Mouse (Mus musculus) midbrain, embryonic 10.5 days (tissue): ENCODE results near the gene Sh3rf1. TPM values are rescaled to one million over a fixed set of nuclear protein-coding genes. Genes with fewer than 3 reads are reported as not detected.

ENCODE experiments used
- DNase-seq: peaks from one replicate; pipeline ENCODE4 v3.0.0-alpha.2; 2017; ENCODE audit warnings: low spot score
- H3K27ac ChIP-seq: fragments of 300-500 bp; sonication (generic); replicated peaks from 2 replicates; pipeline ENCODE4 v1.5.1; 2016; ENCODE audit warnings: mild to moderate bottlenecking
- H3K27me3 ChIP-seq: fragments of 300-500 bp; sonication (generic); 2 replicates; pipeline ENCODE4 v1.6.1; 2016; ENCODE audit warnings: low read depth, mild to moderate bottlenecking; ENCODE audit not compliant: poor library complexity, severe bottlenecking
- H3K36me3 ChIP-seq: fragments of 300-500 bp; sonication (generic); 2 replicates; pipeline ENCODE4 v1.6.1; 2016; ENCODE audit warnings: mild to moderate bottlenecking, moderate library complexity
- H3K4me1 ChIP-seq: fragments of 300-500 bp; sonication (generic); 2 replicates; pipeline ENCODE4 v1.6.1; 2016
- H3K4me3 ChIP-seq: fragments of 300-500 bp; sonication (generic); 2 replicates; pipeline ENCODE4 v1.5.1; 2016; ENCODE audit warnings: mild to moderate bottlenecking, moderate library complexity
- H3K9me3 ChIP-seq: fragments of 300-500 bp; sonication (generic); replicated peaks from 2 replicates; pipeline ENCODE4 v1.6.1; 2016; ENCODE audit warnings: mild to moderate bottlenecking
- WGBS: fragments of 180-500 bp; shearing (Covaris S2); methylation state at CpG from one replicate; pipeline ENCODE4 v1.1.7; 2016; 5-methylcytosine and 5-hydroxymethylcytosine counted together
- polyA plus RNA-seq: library from polyadenylated mRNA; unstranded; fragments of >200 nt; fragmentation: Nextera tagmentation; extraction: Ambion mirVana; gene quantifications from 2 replicates; pipeline ENCODE4 v1.2.1, GENCODE M21; 2016

Gene Sh3rf1
- polyA plus RNA-seq, 1 experiment from 2014 or later, result 18.4 TPM

DNA sequence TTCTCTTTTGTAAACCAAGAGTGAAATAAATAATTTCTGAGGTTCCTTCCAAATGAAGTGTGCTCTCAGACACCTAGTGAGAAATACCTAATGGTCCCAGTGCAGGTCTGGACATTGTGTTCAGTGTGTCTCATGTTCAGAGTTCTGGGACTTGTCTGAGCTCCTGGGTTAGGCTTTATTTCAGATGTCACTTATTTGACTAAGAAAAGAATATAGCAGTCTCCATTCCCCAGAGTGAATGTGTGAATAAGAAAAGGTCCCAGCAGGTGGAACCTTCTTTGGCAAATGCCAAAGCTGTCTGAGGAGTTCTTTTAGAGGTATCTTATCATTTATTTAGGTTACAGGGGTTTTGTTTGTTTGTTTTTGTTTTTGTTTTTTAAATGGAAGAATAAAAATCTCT is 85.2 kb downstream of the Sh3rf1 start:
- H3K27me3 ChIP-seq, result no peaks in the 10 kb centered on the region
- H3K36me3 ChIP-seq, result no peaks in the 10 kb centered on the region
- no peak overlapping the region for H3K4me3 ChIP-seq
- peaks cover 65% of the 10 kb centered on the region for H3K4me1 ChIP-seq
- no peaks in the 10 kb centered on the region for H3K9me3 ChIP-seq
- no peak for DNase-seq
- H3K27ac ChIP-seq, result peak overlapping the region; percentile 86

DNA sequence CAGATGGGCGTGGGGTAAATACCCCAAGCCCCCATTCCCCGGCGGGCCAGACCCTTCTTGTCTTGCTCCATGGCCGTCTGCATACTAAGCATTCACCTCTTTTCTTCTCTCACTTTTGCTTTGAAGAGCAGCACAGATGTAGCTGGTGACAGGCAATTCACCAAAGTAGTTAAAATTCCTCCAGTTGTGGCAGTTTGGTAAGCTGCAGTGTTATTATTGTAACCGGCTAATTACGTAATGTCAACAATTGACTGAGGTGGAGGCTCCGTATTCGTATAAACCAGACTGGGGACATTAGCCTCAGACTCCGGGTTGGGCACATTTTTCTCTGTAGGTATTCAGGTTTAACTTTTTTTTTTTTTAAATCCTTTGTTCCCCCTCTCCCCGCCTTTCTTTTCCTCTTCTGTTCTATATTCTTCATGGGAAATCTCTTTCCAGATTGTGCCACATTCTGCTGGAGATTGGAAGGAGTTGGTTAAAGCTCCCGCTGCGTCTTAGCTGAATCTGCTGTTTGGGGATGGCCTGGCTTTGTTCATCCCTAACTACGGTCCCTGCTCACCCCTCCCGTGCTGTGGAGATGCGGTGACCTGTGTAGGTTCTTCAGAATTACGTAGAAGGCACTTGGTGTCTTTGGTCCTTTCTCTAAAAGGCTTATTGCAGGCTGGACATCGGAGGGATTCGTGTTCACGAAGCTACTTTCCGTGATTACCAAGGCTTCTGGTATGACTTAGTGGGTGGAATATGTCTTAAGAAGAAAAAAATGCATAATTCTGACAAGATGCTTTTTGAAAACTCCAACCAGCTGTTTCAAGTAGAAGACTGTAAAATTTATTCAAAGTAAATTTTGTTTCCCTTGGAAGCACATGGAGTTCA is 86.1 kb downstream of the Sh3rf1 start:
- no peaks in the 10 kb centered on the region for H3K36me3 ChIP-seq
- H3K27ac ChIP-seq, result peak overlapping the region; percentile 86
- no peaks in the 10 kb centered on the region for H3K9me3 ChIP-seq
- peak overlapping the region; percentile 37 for H3K4me3 ChIP-seq
- 10% methylated on average over 20 of the region's 20 CpGs for WGBS
- no peaks in the 10 kb centered on the region for H3K27me3 ChIP-seq
- peaks cover 62% of the 10 kb centered on the region for H3K4me1 ChIP-seq
- DNase-seq, result peak; percentile 46

DNA sequence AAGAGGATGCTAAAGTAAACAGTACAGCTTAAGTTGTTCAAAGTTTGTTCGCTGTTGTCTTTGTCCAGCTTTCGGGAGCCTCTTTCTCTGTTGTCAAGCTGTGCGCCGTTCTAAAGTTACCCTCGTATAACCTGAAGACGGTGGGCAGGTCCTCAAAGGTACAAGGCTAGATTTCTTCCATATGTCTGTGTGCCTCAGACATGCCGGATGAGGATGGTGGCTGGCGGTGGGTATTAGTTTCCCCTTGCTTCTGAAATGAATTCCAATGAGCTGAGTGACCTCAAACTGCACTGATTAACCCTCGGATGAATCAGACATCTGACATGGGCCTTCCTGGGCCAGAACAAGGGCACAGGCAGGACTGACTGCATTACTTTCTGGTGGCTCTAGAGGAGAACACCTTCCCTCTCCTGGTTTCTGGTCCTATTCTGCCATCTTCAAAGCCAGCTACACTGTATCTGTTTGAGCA is 86.8 kb downstream of the Sh3rf1 start:
- Histone ChIP-seq H3K9me3 (no peaks in the 10 kb centered on the region), H3K36me3 (no peaks in the 10 kb centered on the region), H3K4me3 (peak overlapping the region; percentile 37), H3K27ac (peak overlapping the region; percentile 86), H3K27me3 (no peaks in the 10 kb centered on the region), H3K4me1 (peaks cover 58% of the 10 kb centered on the region)
- DNase-seq, result peak; percentile 53
- 21% methylated on average over 9 of the region's 9 CpGs for WGBS

DNA sequence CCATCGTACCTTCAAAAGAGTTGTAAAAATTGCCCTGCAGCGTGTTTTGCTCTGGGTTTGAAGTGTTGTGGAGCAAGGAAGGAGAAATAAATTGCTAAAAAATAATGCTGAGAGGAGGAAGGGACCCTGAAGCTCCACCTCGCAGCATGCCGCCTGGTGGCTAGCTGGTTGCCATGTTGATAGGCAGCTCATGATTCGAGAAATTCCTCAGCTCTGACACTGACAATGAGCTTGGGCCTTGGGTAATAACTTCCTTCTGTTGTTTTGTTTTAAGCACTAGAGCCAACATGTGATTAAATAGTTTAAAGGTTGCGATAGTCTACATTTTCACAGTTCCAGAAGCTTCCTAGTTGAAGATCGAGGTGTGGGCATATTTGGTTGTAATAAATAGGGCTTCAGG is 89.3 kb downstream of the Sh3rf1 start:
- Histone ChIP-seq H3K27ac (peak overlapping the region; percentile 23), H3K36me3 (peaks cover 7% of the 10 kb centered on the region), H3K4me1 (peaks cover 56% of the 10 kb centered on the region), H3K4me3 (no peak overlapping the region), H3K9me3 (no peaks in the 10 kb centered on the region; the same call in 1 of the 2 replicates), H3K27me3 (no peaks in the 10 kb centered on the region)
- no peak for DNase-seq
- WGBS, result 92% methylated on average over 7 of the region's 7 CpGs

DNA sequence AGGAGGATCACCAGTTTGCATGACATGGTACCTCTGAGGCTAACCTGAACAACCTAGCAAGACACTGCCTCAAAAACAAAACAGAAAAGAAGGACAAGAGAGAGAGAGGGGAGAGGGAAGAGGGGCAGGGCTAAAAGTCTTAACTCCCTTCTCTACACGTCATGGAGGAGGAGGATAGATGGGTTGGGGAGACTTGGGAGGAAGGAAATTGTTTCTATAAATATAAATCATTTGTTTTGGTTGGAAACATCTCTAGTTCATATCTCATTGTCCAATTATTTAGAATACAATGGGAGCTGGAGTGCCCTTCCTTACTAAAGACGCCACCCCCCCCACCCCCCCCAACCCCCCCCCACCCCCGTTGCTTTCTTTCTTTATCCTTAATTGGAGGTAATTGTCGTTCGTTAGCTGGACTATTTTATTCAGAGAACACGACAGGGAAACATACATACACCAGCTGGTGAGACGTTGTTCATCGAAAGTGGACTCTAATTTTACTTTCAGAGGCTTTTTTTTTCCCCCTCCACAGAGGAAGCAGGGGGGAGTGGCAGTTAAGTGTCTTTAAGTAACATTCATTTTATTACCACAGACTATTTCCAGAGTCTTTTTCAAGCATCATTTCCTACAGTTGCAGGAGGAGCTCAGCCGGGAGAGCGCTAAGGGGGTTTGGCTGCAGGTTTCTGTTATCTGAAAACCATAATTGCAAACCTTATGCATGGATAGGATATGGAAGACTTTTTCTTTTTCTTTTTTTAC is 92.5 kb downstream of the Sh3rf1 start:
- no peak for DNase-seq
- no peaks in the 10 kb centered on the region; the same call in 1 of the 2 replicates for H3K9me3 ChIP-seq
- H3K27me3 ChIP-seq, result no peaks in the 10 kb centered on the region
- H3K27ac ChIP-seq, result no peak overlapping the region
- H3K36me3 ChIP-seq, result peaks cover 7% of the 10 kb centered on the region
- H3K4me3 ChIP-seq, result no peak overlapping the region
- WGBS, result 79% methylated on average over 10 of the region's 10 CpGs
- H3K4me1 ChIP-seq, result peaks cover 25% of the 10 kb centered on the region

DNA sequence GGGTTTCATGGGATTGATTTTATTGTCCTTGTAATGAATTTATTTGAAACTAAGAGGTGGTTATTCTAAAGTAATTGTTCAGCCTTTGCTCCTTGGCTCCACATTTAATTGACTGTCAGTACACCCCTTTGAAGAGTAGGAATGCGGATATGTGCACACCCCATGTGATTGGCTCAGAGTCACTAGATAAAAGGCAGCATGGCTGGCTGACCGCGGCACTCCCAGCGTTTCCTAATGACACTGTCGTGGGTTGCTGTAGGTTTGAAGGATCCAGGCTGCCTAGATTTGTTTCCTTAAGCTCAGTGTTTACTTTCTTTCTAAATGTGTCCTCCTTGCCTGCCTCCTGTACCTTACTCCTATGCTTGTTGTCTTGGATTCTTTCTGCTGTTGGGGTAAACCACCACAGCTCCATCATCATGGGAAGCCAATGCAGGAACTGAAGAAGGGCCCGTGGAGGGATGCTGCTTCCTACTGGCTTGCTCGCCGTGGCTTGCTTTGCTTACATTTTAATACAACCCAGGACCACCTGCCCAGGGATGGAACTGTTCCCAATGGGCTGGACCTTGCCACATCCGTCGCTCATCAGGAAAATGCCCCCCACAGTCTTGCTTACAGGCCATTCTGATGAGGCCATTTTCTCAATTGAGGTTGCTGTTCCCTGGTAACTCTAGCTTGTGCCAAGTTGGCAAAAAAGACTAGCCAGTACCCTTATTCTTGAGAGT is 93.3 kb downstream of the Sh3rf1 start:
- peaks cover 7% of the 10 kb centered on the region for H3K36me3 ChIP-seq
- H3K27me3 ChIP-seq, result no peaks in the 10 kb centered on the region
- no peak overlapping the region for H3K4me3 ChIP-seq
- peaks cover 20% of the 10 kb centered on the region for H3K4me1 ChIP-seq
- no peaks in the 10 kb centered on the region; the same call in 1 of the 2 replicates for H3K9me3 ChIP-seq
- no peak for DNase-seq
- WGBS, result 73% methylated on average over 10 of the region's 10 CpGs
- H3K27ac ChIP-seq, result peak overlapping the region; percentile 63; the same call in 1 of the 2 replicates

DNA sequence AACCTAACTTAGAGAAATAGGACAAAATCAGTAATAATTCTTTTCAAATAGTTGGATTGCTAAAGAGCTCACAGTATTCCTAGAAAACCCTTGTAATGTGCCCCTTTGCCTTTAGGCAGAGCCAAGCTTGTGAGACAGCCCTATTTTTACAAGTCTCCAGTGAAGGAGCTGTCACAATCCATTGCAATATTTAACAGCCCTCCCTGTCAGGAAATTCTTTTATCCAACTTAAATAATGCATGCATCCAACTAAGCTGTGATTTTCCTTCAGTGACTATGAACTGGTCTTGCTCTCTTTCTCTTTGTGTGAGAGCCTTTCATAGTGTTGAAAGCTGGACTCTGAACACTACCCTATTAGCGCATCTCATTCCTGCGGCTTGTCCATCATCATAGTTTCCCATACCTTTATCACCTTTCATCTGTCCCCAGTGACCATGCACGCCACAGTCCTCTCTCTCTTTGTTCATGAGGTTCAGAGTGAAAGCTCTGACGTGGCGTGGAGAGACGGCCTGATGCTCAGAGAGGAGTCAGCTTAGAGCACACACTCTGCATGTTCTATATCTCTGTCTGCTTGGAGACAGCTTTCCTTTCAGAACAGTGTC is 94.0 kb downstream of the Sh3rf1 start:
- H3K27ac ChIP-seq, result peak overlapping the region; percentile 63
- no peaks in the 10 kb centered on the region; the same call in 1 of the 2 replicates for H3K9me3 ChIP-seq
- peaks cover 25% of the 10 kb centered on the region for H3K4me1 ChIP-seq
- H3K4me3 ChIP-seq, result no peak overlapping the region
- no peaks in the 10 kb centered on the region for H3K27me3 ChIP-seq
- WGBS, result 81% methylated on average over 6 of the region's 6 CpGs
- H3K36me3 ChIP-seq, result peaks cover 7% of the 10 kb centered on the region
- no peak for DNase-seq

DNA sequence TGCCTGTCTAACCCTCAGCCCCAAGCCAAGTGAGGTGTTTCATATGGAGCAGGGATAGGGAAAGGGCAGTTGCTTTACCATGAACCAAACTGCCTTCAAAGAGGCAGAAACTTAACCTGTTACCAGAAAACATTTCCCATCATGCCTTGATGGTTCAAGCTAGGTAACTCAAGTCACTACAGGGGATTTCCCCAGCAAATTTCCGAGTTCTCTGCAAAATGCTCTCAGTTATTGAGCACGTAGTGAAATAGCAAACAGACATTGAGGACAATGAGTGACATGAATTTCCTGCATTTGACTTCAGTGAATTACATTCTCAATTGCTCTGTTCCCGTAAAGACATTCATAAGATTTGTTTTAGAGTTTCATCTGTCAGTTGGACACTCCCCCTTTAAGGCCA is 97.5 kb downstream of the Sh3rf1 start:
- Histone ChIP-seq H3K27ac (no peak overlapping the region), H3K9me3 (no peaks in the 10 kb centered on the region; the same call in 1 of the 2 replicates), H3K4me3 (no peak overlapping the region), H3K4me1 (peaks cover 54% of the 10 kb centered on the region), H3K36me3 (peaks cover 7% of the 10 kb centered on the region), H3K27me3 (no peaks in the 10 kb centered on the region)
- DNase-seq, result no peak
- WGBS, result 85% methylated on average over 3 of the region's 3 CpGs

DNA sequence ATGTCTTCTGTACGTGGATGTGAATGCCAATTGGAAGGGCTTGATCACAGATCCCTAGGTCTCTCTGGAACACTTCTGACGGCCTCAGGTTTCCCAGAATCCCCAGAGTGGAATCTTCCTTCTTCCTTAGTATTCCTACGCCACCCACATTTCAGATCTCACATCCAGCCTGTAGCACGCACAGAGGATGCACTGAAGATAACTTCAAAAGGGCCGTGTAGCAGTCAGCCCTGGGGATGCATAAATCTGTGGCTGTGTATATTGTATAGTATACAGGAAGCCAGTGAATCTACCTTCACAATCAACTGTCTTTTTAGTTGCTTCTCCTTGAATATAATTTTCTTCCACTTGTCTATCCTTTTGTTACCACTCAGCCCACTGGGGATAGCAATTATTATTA is 98.1 kb downstream of the Sh3rf1 start:
- no peak overlapping the region for H3K4me3 ChIP-seq
- no peak for DNase-seq
- H3K27me3 ChIP-seq, result no peaks in the 10 kb centered on the region
- 89% methylated on average over 5 of the region's 5 CpGs for WGBS
- no peaks in the 10 kb centered on the region; the same call in 1 of the 2 replicates for H3K9me3 ChIP-seq
- H3K36me3 ChIP-seq, result peaks cover 6% of the 10 kb centered on the region
- H3K4me1 ChIP-seq, result peaks cover 56% of the 10 kb centered on the region
- H3K27ac ChIP-seq, result no peak overlapping the region

DNA sequence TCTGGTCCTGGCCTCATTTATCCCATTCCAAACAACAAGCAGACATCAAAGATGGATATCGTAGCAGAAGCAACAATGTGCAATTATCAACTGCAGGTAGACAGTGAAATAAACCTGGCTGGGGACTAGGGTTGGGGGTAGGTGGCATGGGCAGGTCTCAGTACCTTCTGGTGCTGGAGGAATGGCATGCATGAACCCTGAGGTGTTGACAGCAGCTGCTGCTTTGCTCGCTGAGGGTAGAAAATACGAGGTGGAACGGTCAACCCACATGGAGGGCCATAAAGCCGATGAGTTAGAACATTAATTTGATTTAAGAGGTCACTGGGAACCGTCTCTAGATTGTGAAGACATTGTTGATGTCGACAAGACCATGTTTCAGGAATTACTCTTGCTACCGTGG is 98.8 kb downstream of the Sh3rf1 start:
- DNase-seq, result no peak
- Histone ChIP-seq H3K36me3 (peaks cover 5% of the 10 kb centered on the region; the same call in 1 of the 2 replicates), H3K4me1 (peaks cover 49% of the 10 kb centered on the region), H3K27me3 (no peaks in the 10 kb centered on the region), H3K27ac (0 out of 2 replicates have a peak overlapping the region, but pooled peaks have one; percentile 17), H3K9me3 (no peaks in the 10 kb centered on the region), H3K4me3 (no peak overlapping the region)
- 84% methylated on average over 8 of the region's 8 CpGs for WGBS

DNA sequence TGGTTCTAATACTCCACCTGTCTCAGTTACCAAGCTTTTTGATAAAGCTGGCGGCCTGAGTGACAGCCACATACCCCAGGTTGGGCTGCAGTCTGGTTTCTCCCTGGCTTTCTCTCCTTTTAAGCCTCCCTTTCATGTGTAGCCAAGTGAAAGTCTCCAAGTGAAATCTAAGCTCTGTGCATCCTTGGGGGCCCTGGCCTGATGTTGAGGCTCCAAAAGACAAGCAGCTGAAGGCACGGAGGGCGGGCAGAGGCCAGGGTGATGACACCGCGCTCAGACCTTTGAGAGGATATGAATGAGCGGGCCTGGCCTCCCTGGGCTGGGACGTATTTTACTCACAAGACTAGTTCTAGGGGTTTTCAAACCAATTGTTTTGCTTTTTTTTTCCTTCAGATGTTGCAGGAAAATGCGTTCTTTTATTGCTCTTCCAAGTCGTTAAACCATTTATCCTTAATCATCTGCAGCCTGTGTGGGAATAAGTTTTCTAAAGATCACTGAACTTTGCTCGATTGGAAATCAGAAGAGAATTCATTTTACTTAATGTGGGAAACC is 100.8 kb downstream of the Sh3rf1 start:
- peaks cover 14% of the 10 kb centered on the region for H3K36me3 ChIP-seq
- WGBS, result 11% methylated on average over 10 of the region's 10 CpGs
- no peak overlapping the region for H3K4me3 ChIP-seq
- peaks cover 43% of the 10 kb centered on the region for H3K4me1 ChIP-seq
- no peaks in the 10 kb centered on the region for H3K27me3 ChIP-seq
- peak overlapping the region; percentile 73 for H3K27ac ChIP-seq
- no peaks in the 10 kb centered on the region for H3K9me3 ChIP-seq
- peak; percentile 83 for DNase-seq
